Mouse (Mus musculus) heart, postnatal 0 days (tissue): ENCODE measurements around the gene Sh2d5. TPM values are rescaled to one million over a fixed set of nuclear protein-coding genes. Genes with fewer than 3 reads are reported as not detected.

Experiments
- ATAC-seq: fragments of 200-750 bp; cut with Nextera tagmentation; 2 replicates; pipeline ENCODE4 v1.8.0; 2017; ENCODE audit warnings: low read depth, moderate number of reproducible peaks, moderate library complexity; ENCODE audit not compliant: insufficient read depth
- DNase-seq: peaks from one replicate; pipeline ENCODE4 v3.0.0-alpha.2; 2016; ENCODE audit warnings: low spot score
- H3K27ac ChIP-seq: fragments of 300-500 bp; sonication (generic); 2 replicates; pipeline ENCODE4 v1.5.1; 2014; ENCODE audit warnings: low read depth, mild to moderate bottlenecking
- H3K27me3 ChIP-seq: fragments of 300-500 bp; sonication (generic); 2 replicates; pipeline ENCODE4 v1.6.1; 2014; ENCODE audit warnings: low read length, mixed read lengths; ENCODE audit not compliant: control insufficient read depth, insufficient read depth
- H3K36me3 ChIP-seq: fragments of 300-500 bp; sonication (generic); replicated peaks from 2 replicates; pipeline ENCODE4 v1.6.1; 2014; ENCODE audit warnings: low read length, mixed read lengths; ENCODE audit not compliant: control insufficient read depth, insufficient read depth
- H3K4me1 ChIP-seq: fragments of 300-500 bp; sonication (generic); 2 replicates; pipeline ENCODE4 v1.6.1; 2014; ENCODE audit warnings: antibody characterized with exemption; ENCODE audit not compliant: control insufficient read depth, insufficient read depth
- H3K4me2 ChIP-seq: fragments of 300-500 bp; sonication (generic); 2 replicates; pipeline ENCODE4 v1.6.1; 2014; ENCODE audit warnings: low read depth, mild to moderate bottlenecking, low read length, moderate library complexity
- H3K4me3 ChIP-seq: fragments of 300-500 bp; sonication (generic); 2 replicates; pipeline ENCODE4 v1.5.1; 2014; ENCODE audit warnings: low read depth, low read length
- H3K9ac ChIP-seq: fragments of 300-500 bp; sonication (generic); replicated peaks from 2 replicates; pipeline ENCODE4 v1.6.1; 2014; ENCODE audit warnings: low read depth, low read length, mixed read lengths
- H3K9me3 ChIP-seq: fragments of 300-500 bp; sonication (generic); replicated peaks from 2 replicates; pipeline ENCODE4 v1.6.1; 2016; ENCODE audit warnings: low read length; ENCODE audit not compliant: control insufficient read depth
- CTCF ChIP-seq: IDR thresholded peaks from 2 replicates; pipeline ENCODE4 v1.5.1; 2016; ENCODE audit warnings: antibody characterized with exemption, control low read depth, low read depth
- EP300 ChIP-seq: IDR thresholded peaks from 2 replicates; pipeline ENCODE4 v1.6.1; 2016; ENCODE audit warnings: antibody characterized with exemption, low read depth
- WGBS: fragments of 180-500 bp; shearing (Covaris S2); extraction: QIAGEN DNeasy Blood & Tissue Kit; methylation state at CpG from one replicate; pipeline ENCODE4 v1.1.7; 2014; 5-methylcytosine and 5-hydroxymethylcytosine counted together
- polyA plus RNA-seq: library from polyadenylated mRNA; unstranded; fragments of >200 nt; fragmentation: Nextera tagmentation; extraction: Ambion mirVana; gene quantifications from 2 replicates; pipeline ENCODE4 v1.2.1, GENCODE M21; 2015
- total RNA-seq: library from RNA; depleted of rRNA; stranded (reverse); fragments of >200 nt; gene quantifications from 2 replicates; pipeline ENCODE4 v1.2.3, GENCODE M21; 2014; ENCODE audit warnings: low replicate concordance

The Sh2d5 gene
- total and polyA plus RNA-seq, 2 experiments from 2014 or later = 0.07 to 1.4 TPM

- Histone ChIP-seq H3K9me3 (no peaks in the 10 kb centered on the region), H3K4me3 (no peak overlapping the region), H3K36me3 (no peaks in the 10 kb centered on the region), H3K27ac (no peak overlapping the region), H3K4me1 (no peaks in the 10 kb centered on the region), H3K27me3 (no peaks in the 10 kb centered on the region), H3K9ac (no peak overlapping the region), H3K4me2 (no peak overlapping the region)
- peak; percentile 86 for DNase-seq
- ATAC-seq = peak; percentile 73
- TF ChIP-seq CTCF (peak; percentile 100), EP300 (no peak)
- 26% methylated on average over 4 of the region's 4 CpGs for WGBS
Observed at GRCm38 (mm10) chr4:138282834-138283233, 32.6 kb downstream of the Sh2d5 start.

GRCm38 (mm10) chr4:138286411-138286810, 36.2 kb downstream of the Sh2d5 start:
- Histone ChIP-seq H3K4me1 (no peaks in the 10 kb centered on the region), H3K9me3 (no peaks in the 10 kb centered on the region), H3K9ac (no peak overlapping the region), H3K36me3 (no peaks in the 10 kb centered on the region), H3K27me3 (no peaks in the 10 kb centered on the region), H3K27ac (no peak overlapping the region), H3K4me3 (no peak overlapping the region), H3K4me2 (no peak overlapping the region)
- ATAC-seq (no peak), DNase-seq (no peak)
- WGBS = 77% methylated on average over 12 of the region's 12 CpGs
- TF ChIP-seq CTCF (no peak), EP300 (no peak)

GRCm38 (mm10) chr4:138288691-138289090, 38.5 kb downstream of the Sh2d5 start:
- no peaks in the 10 kb centered on the region for H3K9me3 ChIP-seq
- DNase-seq (no peak), ATAC-seq (no peak)
- H3K27me3 ChIP-seq = no peaks in the 10 kb centered on the region
- H3K27ac ChIP-seq = no peak overlapping the region
- no peaks in the 10 kb centered on the region for H3K4me1 ChIP-seq
- no peak overlapping the region for H3K4me2 ChIP-seq
- TF ChIP-seq EP300 = no peak
- no peak for TF ChIP-seq CTCF
- WGBS = 77% methylated on average over 7 of the region's 7 CpGs
- no peaks in the 10 kb centered on the region for H3K36me3 ChIP-seq
- no peak overlapping the region for H3K9ac ChIP-seq
- no peak overlapping the region for H3K4me3 ChIP-seq

- Histone ChIP-seq H3K4me3 (no peak overlapping the region), H3K4me1 (no peaks in the 10 kb centered on the region), H3K27me3 (no peaks in the 10 kb centered on the region), H3K4me2 (no peak overlapping the region), H3K9me3 (no peaks in the 10 kb centered on the region), H3K9ac (no peak overlapping the region), H3K36me3 (no peaks in the 10 kb centered on the region), H3K27ac (no peak overlapping the region)
- WGBS = 78% methylated on average over 13 of the region's 13 CpGs
- ATAC-seq = no peak
- TF ChIP-seq EP300 = no peak
- no peak for TF ChIP-seq CTCF
- no peak for DNase-seq
Observed at GRCm38 (mm10) chr4:138292028-138292427, 41.8 kb downstream of the Sh2d5 start.

GRCm38 (mm10) chr4:138293261-138293948, 43.2 kb downstream of the Sh2d5 start:
- Histone ChIP-seq H3K9ac (no peak overlapping the region), H3K9me3 (no peaks in the 10 kb centered on the region), H3K4me3 (no peak overlapping the region), H3K27ac (no peak overlapping the region), H3K36me3 (no peaks in the 10 kb centered on the region), H3K27me3 (no peaks in the 10 kb centered on the region), H3K4me1 (no peaks in the 10 kb centered on the region), H3K4me2 (no peak overlapping the region)
- WGBS = 74% methylated on average over 18 of the region's 18 CpGs
- DNase-seq (no peak), ATAC-seq (no peak)
- no peak for TF ChIP-seq CTCF
- TF ChIP-seq EP300 = no peak

GRCm38 (mm10) chr4:138293949-138294550, 43.8 kb downstream of the Sh2d5 start:
- ATAC-seq (no peak), DNase-seq (no peak)
- no peak overlapping the region for H3K4me3 ChIP-seq
- no peaks in the 10 kb centered on the region for H3K9me3 ChIP-seq
- H3K36me3 ChIP-seq = no peaks in the 10 kb centered on the region
- no peak overlapping the region for H3K4me2 ChIP-seq
- no peaks in the 10 kb centered on the region for H3K4me1 ChIP-seq
- TF ChIP-seq EP300 = no peak
- TF ChIP-seq CTCF = no peak
- no peaks in the 10 kb centered on the region for H3K27me3 ChIP-seq
- H3K9ac ChIP-seq = no peak overlapping the region
- no peak overlapping the region for H3K27ac ChIP-seq
- WGBS = 67% methylated on average over 11 of the region's 14 CpGs
